Comparison of ENCODE assay signal across 8 mouse cellular contexts in the genomic region with DNA sequence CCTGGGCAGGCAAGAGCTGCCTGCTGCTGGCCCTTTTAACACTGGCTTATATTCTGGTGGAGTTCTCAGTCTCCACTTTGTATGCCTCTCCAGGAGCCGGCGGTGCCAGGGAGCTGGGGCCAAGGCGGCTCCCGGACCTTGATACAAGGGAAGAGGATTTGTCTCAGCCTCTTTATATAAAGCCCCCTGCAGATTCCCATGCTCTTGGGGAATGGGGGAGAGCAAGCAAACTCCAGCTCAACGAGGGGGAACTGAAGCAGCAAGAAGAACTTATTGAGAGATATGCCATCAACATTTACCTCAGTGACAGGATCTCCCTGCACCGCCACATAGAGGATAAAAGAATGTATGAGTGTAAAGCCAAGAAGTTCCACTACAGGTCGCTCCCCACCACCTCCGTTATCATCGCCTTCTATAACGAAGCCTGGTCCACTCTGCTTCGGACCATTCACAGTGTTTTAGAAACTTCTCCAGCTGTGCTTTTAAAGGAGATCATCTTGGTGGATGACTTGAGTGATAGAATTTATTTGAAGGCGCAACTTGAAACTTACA. TPM values are rescaled to one million over a fixed set of nuclear protein-coding genes. Genes with fewer than 3 reads are reported as not detected.
DNase-seq lines count a peak whose midpoint lies in the region; ATAC-seq lines count a peak whose summit lies in the region.

No protein-coding gene starts in this region.

- peak overlapping the region; percentile 92 for H3K4me3 ChIP-seq in liver, embryonic 11.5 days (ENCODE audit: low read depth, low read length)

- no peaks in the 10 kb centered on the region; the same call in 1 of the 2 replicates for H3K4me1 ChIP-seq in liver, embryonic 11.5 days (replicated peaks; ENCODE audit: control insufficient read depth, insufficient read depth, low read length)

- peak overlapping the region; percentile 95 for H3K4me2 ChIP-seq in liver, embryonic 11.5 days

- H3K9me3 ChIP-seq in liver, embryonic 11.5 days (ENCODE audit: control insufficient read depth, low read length) = peaks cover 3% of the 10 kb centered on the region; the same call in 1 of the 2 replicates

- 40% methylated on average over 12 of the region's 12 CpGs for WGBS in liver, embryonic 11.5 days

- H3K9ac ChIP-seq in liver, embryonic 11.5 days (ENCODE audit: low read depth, low read length) = peak overlapping the region; percentile 89

- H3K36me3 ChIP-seq in liver, embryonic 11.5 days (ENCODE audit: control insufficient read depth, insufficient read depth, low read length) = peaks cover 7% of the 10 kb centered on the region; the same call in 1 of the 2 replicates

- no peak for ATAC-seq in liver, embryonic 11.5 days (replicated peaks; ENCODE audit: low FRiP score)
- no peak for ATAC-seq in erythroid progenitor cell, adult 5-6 weeks (replicated peaks; ENCODE audit: low FRiP score, poor library complexity, severe bottlenecking)

- H3K27me3 ChIP-seq in liver, embryonic 11.5 days (replicated peaks; ENCODE audit: control insufficient read depth, insufficient read depth, low read length) = no peaks in the 10 kb centered on the region

- H3K27ac ChIP-seq in liver, embryonic 11.5 days (ENCODE audit: low read depth, low read length) = no peak overlapping the region

- DNase-seq in embryo, embryonic 10.5 days (ENCODE audit: low spot score) = peak; percentile 20
- DNase-seq in embryo, embryonic 10 days (ENCODE audit: low spot score) = no peak
- peak; percentile 35 for DNase-seq in thymus, postnatal 0 days (ENCODE audit: low spot score)
- DNase-seq in thymus, postnatal 25 days = no peak
- peak; percentile 50 for DNase-seq in liver, embryonic 11.5 days (ENCODE audit: low spot score)
- DNase-seq in adrenal gland, adult (ENCODE audit: inconsistent age in 2 of 2, low spot score in 1 of 2) = no peak
- no peak for DNase-seq in embryo, embryonic 11 days

RNA-seq across cellular contexts. Expression of gene Galnt4, which starts 0.5 kb away (rescaled TPM):
- 7.0 and 7.9 TPM in 2 replicates for polyA plus RNA-seq in thymus, postnatal 0 days (2015; fragmentation: Nextera tagmentation; extraction: Ambion mirVana)
- polyA plus RNA-seq in liver, embryonic 11.5 days (2014; fragmentation: Nextera tagmentation; extraction: Ambion mirVana) = 7.0 and 7.8 TPM in 2 replicates
- total RNA-seq in erythroid progenitor cell, adult 5-6 weeks (2015; ENCODE audit: low replicate concordance) = 1.4 and 1.7 TPM in 2 replicates
- total RNA-seq in erythroid progenitor cell, adult 5-6 weeks (2017; ENCODE audit: low replicate concordance) = 1.0 and 2.0 TPM in 2 replicates

RNA-seq across cellular contexts. Expression of gene Poc1b, which starts 1.7 kb away (rescaled TPM):
- polyA plus RNA-seq in thymus, postnatal 0 days (2015; fragmentation: Nextera tagmentation; extraction: Ambion mirVana) = 8.4 and 11.9 TPM in 2 replicates
- 19.0 and 20.5 TPM in 2 replicates for polyA plus RNA-seq in liver, embryonic 11.5 days (2014; fragmentation: Nextera tagmentation; extraction: Ambion mirVana)
- total RNA-seq in erythroid progenitor cell, adult 5-6 weeks (2015; ENCODE audit: low replicate concordance) = 3.6 and 8.4 TPM in 2 replicates
- 2.9 and 3.1 TPM in 2 replicates for total RNA-seq in erythroid progenitor cell, adult 5-6 weeks (2017; ENCODE audit: low replicate concordance)

RNA-seq across cellular contexts. Expression of gene Phxr2, which starts 17.6 kb away (rescaled TPM):
- polyA plus RNA-seq in thymus, postnatal 0 days (2015; fragmentation: Nextera tagmentation; extraction: Ambion mirVana) = 0.43 and 0.50 TPM in 2 replicates
- polyA plus RNA-seq in liver, embryonic 11.5 days (2014; fragmentation: Nextera tagmentation; extraction: Ambion mirVana) = 0.14 TPM in 1 of 2 replicates, not detected in the other
- not detected in 2 replicates for total RNA-seq in erythroid progenitor cell, adult 5-6 weeks (2015; ENCODE audit: low replicate concordance)
- total RNA-seq in erythroid progenitor cell, adult 5-6 weeks (2017; ENCODE audit: low replicate concordance) = not detected in 2 replicates

Comparison
In these comparisons a context has a peak if more than half of its experiments do, and no peak if none do; other contexts are left out.
1. DNase-seq: peak in embryo, embryonic 10.5 days (single experiment), thymus, postnatal 0 days (single experiment) and liver, embryonic 11.5 days (single experiment); none in embryo, embryonic 10 days (single experiment), thymus, postnatal 25 days (single experiment), adrenal gland, adult (0 of 2) and embryo, embryonic 11 days (single experiment).